Mouse (Mus musculus) megakaryocyte, adult 5-6 weeks (primary cell): ENCODE data around the gene Olfr1148. TPM values are rescaled to one million over a fixed set of nuclear protein-coding genes. Genes with fewer than 3 reads are reported as not detected.

ENCODE experiments used
- ATAC-seq: 2 replicates; pipeline ENCODE4 v1.8.0; 2016; ENCODE audit warnings: mild to moderate bottlenecking, inconsistent platforms; ENCODE audit not compliant: poor library complexity, severe bottlenecking
- total RNA-seq, 2 experiments: library from RNA; stranded (forward) in 1 of 2; stranded (reverse) in 1 of 2; fragments of 153-499, 151-499 nt in 1 of 2; fragments of 221-1000, 200-1000 nt in 1 of 2; gene quantifications; 2 replicates each; pipeline versions ENCODE4 v1.2.3 to v1.2.4; 2015 to 2017

The Olfr1148 gene
- total RNA-seq (2015): not detected in 2 replicates
- not detected in 2 replicates for total RNA-seq (2017)

DNA sequence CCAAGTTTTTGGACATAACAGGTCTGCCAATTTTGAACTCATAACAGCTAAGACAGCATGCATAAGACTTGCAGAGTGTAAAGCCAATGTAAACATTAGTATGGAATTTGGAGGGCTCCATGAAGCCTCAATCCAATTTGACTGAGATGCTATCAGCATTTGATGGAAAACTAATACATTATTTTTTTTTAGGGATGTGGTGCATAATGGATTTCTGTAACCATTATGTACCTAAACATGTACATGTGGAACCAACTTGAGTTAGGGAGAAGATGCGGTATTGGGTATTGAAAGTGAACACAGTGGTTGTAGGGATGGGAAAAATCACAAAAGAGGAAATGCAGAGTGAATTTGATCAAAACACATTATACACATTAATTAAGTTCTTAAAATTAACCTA, at the start of gene Olfr1148:
TSS of gene Olfr1148 (plus strand) at position 301 of the 400 bp plus-strand sequence.
- no peak for ATAC-seq

GRCm38 (mm10) chr2:87800292-87800691, 30.0 kb upstream of the Olfr1148 start, which contains the start of gene Olfr1143:
Gene Olfr1143 (plus strand): TSS chr2:87800592.
- ATAC-seq: no peak

GRCm38 (mm10) chr2:87809522-87809921, 20.8 kb upstream of the Olfr1148 start, which contains the start of gene Olfr1145:
Gene Olfr1145 (plus strand): TSS chr2:87809822.
- ATAC-seq: no peak

GRCm38 (mm10) chr2:87843693-87844092, 13.4 kb downstream of the Olfr1148 start, which contains the start of gene Olfr1150-ps1:
Gene Olfr1150-ps1 (plus strand): TSS chr2:87843993.
- no peak for ATAC-seq

DNA sequence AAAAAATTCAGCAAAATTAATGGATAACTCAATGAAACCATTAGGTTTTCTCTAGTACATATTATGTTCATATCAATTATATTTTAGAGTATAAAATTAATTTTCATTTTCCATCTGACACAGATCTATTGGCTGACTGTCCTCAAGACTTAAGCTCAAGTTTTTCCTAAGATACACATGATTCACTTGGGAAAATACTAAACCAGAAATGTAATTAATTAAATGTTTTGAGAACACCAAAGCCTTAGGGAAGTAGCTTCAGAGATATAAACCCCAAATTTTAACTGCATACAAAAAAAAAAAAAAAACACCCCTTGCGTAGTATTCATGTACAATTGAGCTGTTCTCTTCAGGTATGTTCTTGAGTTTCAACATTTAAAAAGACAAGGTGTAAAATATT, 25.2 kb downstream of the Olfr1148 start, which contains the start of gene Olfr1151:
TSS of gene Olfr1151 (plus strand) at position 301 of the 400 bp plus-strand sequence.
- no peak for ATAC-seq

DNA sequence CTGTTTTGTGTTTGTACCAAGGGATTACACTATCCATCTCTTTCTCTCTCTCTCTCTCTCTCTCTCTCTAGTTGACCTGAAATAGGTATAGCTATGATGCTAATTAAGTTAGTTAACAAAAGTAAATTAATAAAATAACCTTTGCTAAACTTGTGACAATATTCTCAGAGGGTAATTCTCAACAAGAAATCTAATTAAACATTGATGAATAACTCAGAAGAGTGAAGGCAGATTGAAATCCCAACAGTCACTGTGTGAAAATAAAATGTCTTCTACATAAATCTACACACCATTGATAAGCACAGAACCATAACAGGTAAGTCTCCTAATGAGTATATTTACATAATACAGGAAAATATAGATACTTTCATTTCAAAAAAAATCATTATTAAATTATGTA, 35.9 kb downstream of the Olfr1148 start, which contains the start of gene Olfr1152:
TSS of gene Olfr1152 (plus strand) at position 301 of the 400 bp plus-strand sequence.
- ATAC-seq: no peak

Other genes starting within 250 kb of the Olfr1148 start
- not detected in 2 replicates for gene Olfr1130, start 224.3 kb upstream of the Olfr1148 start, total RNA-seq (2015)
- gene Olfr1130, start 224.3 kb upstream of the Olfr1148 start, total RNA-seq (2017): not detected in 2 replicates
- not detected in 2 replicates for gene Olfr1131, start 203.4 kb upstream of the Olfr1148 start, total RNA-seq (2015)
- gene Olfr1131, start 203.4 kb upstream of the Olfr1148 start, total RNA-seq (2017): not detected in 2 replicates
- gene Olfr1132, start 193.0 kb upstream of the Olfr1148 start, total RNA-seq (2015): not detected in 2 replicates
- gene Olfr1132, start 193.0 kb upstream of the Olfr1148 start, total RNA-seq (2017): not detected in 2 replicates
- not detected in 2 replicates for gene Olfr1133, start 183.2 kb upstream of the Olfr1148 start, total RNA-seq (2015)
- gene Olfr1133, start 183.2 kb upstream of the Olfr1148 start, total RNA-seq (2017): not detected in 2 replicates
- not detected in 2 replicates for gene Olfr1134, start 172.1 kb upstream of the Olfr1148 start, total RNA-seq (2015)
- not detected in 2 replicates for gene Olfr1134, start 172.1 kb upstream of the Olfr1148 start, total RNA-seq (2017)
- gene Olfr1135, start 156.9 kb upstream of the Olfr1148 start, total RNA-seq (2015): not detected in 2 replicates
- gene Olfr1135, start 156.9 kb upstream of the Olfr1148 start, total RNA-seq (2017): not detected in 2 replicates
- not detected in 2 replicates for gene Olfr1136, start 136.6 kb upstream of the Olfr1148 start, total RNA-seq (2015)
- not detected in 2 replicates for gene Olfr1136, start 136.6 kb upstream of the Olfr1148 start, total RNA-seq (2017)
- gene Olfr1137, start 117.4 kb upstream of the Olfr1148 start, total RNA-seq (2015): not detected in 2 replicates
- not detected in 2 replicates for gene Olfr1137, start 117.4 kb upstream of the Olfr1148 start, total RNA-seq (2017)
- gene Olfr1138, start 90.6 kb upstream of the Olfr1148 start, total RNA-seq (2015): not detected in 2 replicates
- gene Olfr1138, start 90.6 kb upstream of the Olfr1148 start, total RNA-seq (2017): not detected in 2 replicates
- gene Olfr1140, start 86.8 kb upstream of the Olfr1148 start, total RNA-seq (2015): not detected in 2 replicates
- gene Olfr1140, start 86.8 kb upstream of the Olfr1148 start, total RNA-seq (2017): not detected in 2 replicates
- gene Olfr1141, start 76.5 kb upstream of the Olfr1148 start, total RNA-seq (2015): not detected in 2 replicates
- not detected in 2 replicates for gene Olfr1141, start 76.5 kb upstream of the Olfr1148 start, total RNA-seq (2017)
- not detected in 2 replicates for gene Olfr152, start 51.0 kb upstream of the Olfr1148 start, total RNA-seq (2015)
- not detected in 2 replicates for gene Olfr152, start 51.0 kb upstream of the Olfr1148 start, total RNA-seq (2017)
- not detected in 2 replicates for gene Olfr1143, start 29.9 kb upstream of the Olfr1148 start, total RNA-seq (2015)
- gene Olfr1143, start 29.9 kb upstream of the Olfr1148 start, total RNA-seq (2017): not detected in 2 replicates
- gene Olfr1145, start 20.7 kb upstream of the Olfr1148 start, total RNA-seq (2015): not detected in 2 replicates
- not detected in 2 replicates for gene Olfr1145, start 20.7 kb upstream of the Olfr1148 start, total RNA-seq (2017)
- not detected in 2 replicates for gene Olfr1150-ps1, start 13.5 kb downstream of the Olfr1148 start, total RNA-seq (2015)
- not detected in 2 replicates for gene Olfr1150-ps1, start 13.5 kb downstream of the Olfr1148 start, total RNA-seq (2017)
- not detected in 2 replicates for gene Olfr1151, start 25.3 kb downstream of the Olfr1148 start, total RNA-seq (2015)
- not detected in 2 replicates for gene Olfr1151, start 25.3 kb downstream of the Olfr1148 start, total RNA-seq (2017)
- not detected in 2 replicates for gene Olfr1152, start 36.0 kb downstream of the Olfr1148 start, total RNA-seq (2015)
- not detected in 2 replicates for gene Olfr1152, start 36.0 kb downstream of the Olfr1148 start, total RNA-seq (2017)
- gene Olfr1153, start 64.4 kb downstream of the Olfr1148 start, total RNA-seq (2015): not detected in 2 replicates
- not detected in 2 replicates for gene Olfr1153, start 64.4 kb downstream of the Olfr1148 start, total RNA-seq (2017)
- not detected in 2 replicates for gene Olfr1154, start 74.6 kb downstream of the Olfr1148 start, total RNA-seq (2015)
- not detected in 2 replicates for gene Olfr1154, start 74.6 kb downstream of the Olfr1148 start, total RNA-seq (2017)
- gene Olfr1155, start 114.6 kb downstream of the Olfr1148 start, total RNA-seq (2015): not detected in 2 replicates
- not detected in 2 replicates for gene Olfr1155, start 114.6 kb downstream of the Olfr1148 start, total RNA-seq (2017)
- not detected in 2 replicates for gene Olfr1156, start 122.6 kb downstream of the Olfr1148 start, total RNA-seq (2015)
- gene Olfr1156, start 122.6 kb downstream of the Olfr1148 start, total RNA-seq (2017): not detected in 2 replicates
- not detected in 2 replicates for gene Olfr1157, start 137.8 kb downstream of the Olfr1148 start, total RNA-seq (2015)
- gene Olfr1157, start 137.8 kb downstream of the Olfr1148 start, total RNA-seq (2017): not detected in 2 replicates
- not detected in 2 replicates for gene Olfr74, start 144.1 kb downstream of the Olfr1148 start, total RNA-seq (2015)
- gene Olfr74, start 144.1 kb downstream of the Olfr1148 start, total RNA-seq (2017): not detected in 2 replicates
- not detected in 2 replicates for gene Olfr1158, start 159.6 kb downstream of the Olfr1148 start, total RNA-seq (2015)
- gene Olfr1158, start 159.6 kb downstream of the Olfr1148 start, total RNA-seq (2017): not detected in 2 replicates
- not detected in 2 replicates for gene Olfr1160, start 177.7 kb downstream of the Olfr1148 start, total RNA-seq (2015)
- gene Olfr1160, start 177.7 kb downstream of the Olfr1148 start, total RNA-seq (2017): not detected in 2 replicates
- gene Olfr1161, start 192.2 kb downstream of the Olfr1148 start, total RNA-seq (2015): not detected in 2 replicates
- gene Olfr1161, start 192.2 kb downstream of the Olfr1148 start, total RNA-seq (2017): not detected in 2 replicates
- gene Olfr73, start 207.2 kb downstream of the Olfr1148 start, total RNA-seq (2015): not detected in 2 replicates
- not detected in 2 replicates for gene Olfr73, start 207.2 kb downstream of the Olfr1148 start, total RNA-seq (2017)
- gene Olfr1162, start 220.6 kb downstream of the Olfr1148 start, total RNA-seq (2015): not detected in 2 replicates
- gene Olfr1162, start 220.6 kb downstream of the Olfr1148 start, total RNA-seq (2017): not detected in 2 replicates
- not detected in 2 replicates for gene Olfr1163, start 241.3 kb downstream of the Olfr1148 start, total RNA-seq (2015)
- gene Olfr1163, start 241.3 kb downstream of the Olfr1148 start, total RNA-seq (2017): not detected in 2 replicates